Comparison of ENCODE assay signal across 8 mouse cellular contexts in genomic region chr19:10486264-10486738, GRCm38 (mm10). TPM values are rescaled to one million over a fixed set of nuclear protein-coding genes. Genes with fewer than 3 reads are reported as not detected.
DNase-seq lines count a peak whose midpoint lies in the region; ATAC-seq and TF ChIP-seq lines count a peak whose summit lies in the region.

No protein-coding gene starts in this region.

- no peaks in the 10 kb centered on the region for H3K36me3 ChIP-seq in heart, adult 2 months (ENCODE audit: control insufficient read depth, insufficient read depth, low read length)
- H3K36me3 ChIP-seq in forebrain, embryonic 16.5 days (ENCODE audit: control insufficient read depth, insufficient read depth): no peaks in the 10 kb centered on the region
- H3K36me3 ChIP-seq in intestine, embryonic 14.5 days (ENCODE audit: control insufficient read depth, insufficient read depth, low read length): no peaks in the 10 kb centered on the region
- no peaks in the 10 kb centered on the region for H3K36me3 ChIP-seq in midbrain, embryonic 11.5 days (ENCODE audit: control insufficient read depth, insufficient read depth, low read length)
- H3K36me3 ChIP-seq in small intestine, adult 2 months (ENCODE audit: control insufficient read depth, insufficient read depth, low read length): no peaks in the 10 kb centered on the region

- peak; percentile 89 for TF ChIP-seq EP300 in heart, adult 2 months (IDR thresholded peaks at IDR 0.05; ENCODE audit: insufficient read depth, low read depth, low read length)

- ATAC-seq in forebrain, embryonic 16.5 days: peak; percentile 87
- peak; percentile 61 for ATAC-seq in intestine, embryonic 14.5 days (replicated peaks; ENCODE audit: low FRiP score, low TSS enrichment, low read depth)
- peak; percentile 78 for ATAC-seq in midbrain, embryonic 11.5 days (ENCODE audit: low FRiP score)

- peak; percentile 95 for TF ChIP-seq CTCF in heart, adult 2 months (IDR thresholded peaks at IDR 0.05)
- peak; percentile 92 for TF ChIP-seq CTCF in cerebellum, adult 2 months (IDR thresholded peaks at IDR 0.05; ENCODE audit: borderline replicate concordance, insufficient read depth, low read depth, low read length)
- TF ChIP-seq CTCF in small intestine, adult 2 months (IDR thresholded peaks at IDR 0.05; ENCODE audit: extremely low read depth, insufficient read length, insufficient replicate concordance, low read depth, low read length): peak; percentile 93; the same call in 1 of the 2 replicates

- no peak overlapping the region for H3K9ac ChIP-seq in heart, adult 2 months (ENCODE audit: low read depth, low read length)
- H3K9ac ChIP-seq in forebrain, embryonic 16.5 days (replicated peaks; ENCODE audit: low read depth, low read length): no peak overlapping the region
- no peak overlapping the region for H3K9ac ChIP-seq in intestine, embryonic 14.5 days (ENCODE audit: low read length)
- no peak overlapping the region for H3K9ac ChIP-seq in midbrain, embryonic 11.5 days (ENCODE audit: low read length)

- no peak overlapping the region for H3K4me2 ChIP-seq in forebrain, embryonic 16.5 days (ENCODE audit: low read length)
- no peak overlapping the region for H3K4me2 ChIP-seq in intestine, embryonic 14.5 days (ENCODE audit: low read length)
- no peak overlapping the region for H3K4me2 ChIP-seq in midbrain, embryonic 11.5 days

- intact Hi-C loops in heart, adult 2 months (cut with DNase I): loop anchor here (1.0 to 2.0 kb wide), 3 partner anchors 37 to 228 kb away; no protein-coding TSS in a partner anchor
- intact Hi-C loops in left cerebral cortex, postnatal 14 days (cut with DNase I): loop anchor here (1.0 kb wide), 1 partner anchor 37 kb away; no protein-coding TSS in a partner anchor

- no peaks in the 10 kb centered on the region for H3K79me2 ChIP-seq in heart, adult 2 months (replicated peaks; ENCODE audit: control insufficient read depth, insufficient read depth, low read length)

- WGBS in heart, adult 2 months: 23% methylated on average over 9 of the region's 9 CpGs
- 24% methylated on average over 9 of the region's 9 CpGs for whole genome bisulfite sequencing in cerebellum, adult 2 months
- WGBS in forebrain, embryonic 16.5 days: 21% methylated on average over 9 of the region's 9 CpGs
- WGBS in intestine, embryonic 14.5 days: 19% methylated on average over 9 of the region's 9 CpGs
- WGBS in midbrain, embryonic 11.5 days: 25% methylated on average over 9 of the region's 9 CpGs
- 8% methylated on average over 9 of the region's 9 CpGs for WGBS in small intestine, adult 2 months

- TF ChIP-seq POLR2A in heart, adult 2 months (IDR thresholded peaks at IDR 0.05; ENCODE audit: insufficient read depth, low read depth, low read length): no peak
- TF ChIP-seq POLR2A in cerebellum, adult 2 months (IDR thresholded peaks at IDR 0.05; ENCODE audit: borderline replicate concordance, insufficient read depth, low read length): no peak
- no peak for TF ChIP-seq POLR2A in small intestine, adult 2 months (IDR thresholded peaks at IDR 0.05; ENCODE audit: low read depth, low read length)

- H3K9me3 ChIP-seq in forebrain, embryonic 16.5 days (ENCODE audit: control insufficient read depth, low read length): no peaks in the 10 kb centered on the region
- no peaks in the 10 kb centered on the region for H3K9me3 ChIP-seq in intestine, embryonic 14.5 days (ENCODE audit: control insufficient read depth, low read length)
- H3K9me3 ChIP-seq in midbrain, embryonic 11.5 days (ENCODE audit: control insufficient read depth, low read length): no peaks in the 10 kb centered on the region

- peak; percentile 31 to 35 for DNase-seq in heart, adult 2 months
- no peak for DNase-seq in heart, adult 11 months
- DNase-seq in cerebellum, adult 2 months: peak; percentile 60 to 67
- DNase-seq in intestine, embryonic 14.5 days (ENCODE audit: low spot score): peak; percentile 83
- DNase-seq in left cerebral cortex, postnatal 14 days (ENCODE audit: low spot score in 2 of 2): peak; percentile 76 to 83
- DNase-seq in midbrain, embryonic 11.5 days (ENCODE audit: low spot score, missing footprints): peak; percentile 92

- H3K4me3 ChIP-seq in heart, adult 2 months: no peak overlapping the region
- no peak overlapping the region for H3K4me3 ChIP-seq in cerebellum, adult 2 months (replicated peaks; ENCODE audit: insufficient read depth, low read depth, low read length)
- H3K4me3 ChIP-seq in forebrain, embryonic 16.5 days (replicated peaks; ENCODE audit: low read length): no peak overlapping the region
- H3K4me3 ChIP-seq in intestine, embryonic 14.5 days (ENCODE audit: low read depth, low read length): no peak overlapping the region
- no peak overlapping the region for H3K4me3 ChIP-seq in midbrain, embryonic 11.5 days (ENCODE audit: low read depth, low read length)
- H3K4me3 ChIP-seq in small intestine, adult 2 months (ENCODE audit: low read depth, low read length): peak overlapping the region; percentile 33

- H3K27me3 ChIP-seq in heart, adult 2 months (ENCODE audit: control insufficient read depth, insufficient read depth, low read length): no peaks in the 10 kb centered on the region
- H3K27me3 ChIP-seq in cerebellum, adult 2 months (ENCODE audit: control insufficient read depth, insufficient read depth, low read length): no peaks in the 10 kb centered on the region
- H3K27me3 ChIP-seq in forebrain, embryonic 16.5 days (replicated peaks; ENCODE audit: control insufficient read depth, insufficient read depth, low read length): peaks cover 2% of the 10 kb centered on the region; the same call in 1 of the 2 replicates
- H3K27me3 ChIP-seq in intestine, embryonic 14.5 days (replicated peaks; ENCODE audit: control insufficient read depth, insufficient read depth, low read length): peaks cover 6% of the 10 kb centered on the region
- H3K27me3 ChIP-seq in midbrain, embryonic 11.5 days (ENCODE audit: control insufficient read depth, insufficient read depth, low read length): no peaks in the 10 kb centered on the region
- H3K27me3 ChIP-seq in small intestine, adult 2 months (ENCODE audit: control insufficient read depth, insufficient read depth, low read length): 0 out of 2 replicates have a peak, but pooled peaks cover 4% of the 10 kb centered on the region

- H3K27ac ChIP-seq in heart, adult 2 months: no peak overlapping the region
- no peak overlapping the region for H3K27ac ChIP-seq in cerebellum, adult 2 months (ENCODE audit: insufficient read depth, low read length)
- H3K27ac ChIP-seq in forebrain, embryonic 16.5 days (ENCODE audit: low read length): no peak overlapping the region
- no peak overlapping the region for H3K27ac ChIP-seq in intestine, embryonic 14.5 days (ENCODE audit: low read depth)
- no peak overlapping the region for H3K27ac ChIP-seq in midbrain, embryonic 11.5 days (ENCODE audit: low read depth, low read length)
- H3K27ac ChIP-seq in small intestine, adult 2 months (ENCODE audit: insufficient read depth, low read depth, low read length): no peak overlapping the region

- H3K4me1 ChIP-seq in heart, adult 2 months (ENCODE audit: control insufficient read depth, insufficient read depth, low read length): no peaks in the 10 kb centered on the region
- no peaks in the 10 kb centered on the region for H3K4me1 ChIP-seq in cerebellum, adult 2 months (ENCODE audit: control insufficient read depth, insufficient read depth, low read length)
- 0 out of 2 replicates have a peak, but pooled peaks cover 4% of the 10 kb centered on the region for H3K4me1 ChIP-seq in forebrain, embryonic 16.5 days (replicated peaks; ENCODE audit: control insufficient read depth, insufficient read depth, low read length)
- no peaks in the 10 kb centered on the region for H3K4me1 ChIP-seq in intestine, embryonic 14.5 days (replicated peaks; ENCODE audit: control insufficient read depth, insufficient read depth, low read length)
- peaks cover 9% of the 10 kb centered on the region for H3K4me1 ChIP-seq in midbrain, embryonic 11.5 days (ENCODE audit: control insufficient read depth, insufficient read depth, low read length)
- H3K4me1 ChIP-seq in small intestine, adult 2 months (ENCODE audit: control insufficient read depth, insufficient read depth, insufficient read length, low read length): no peaks in the 10 kb centered on the region

RNA-seq across cellular contexts. Expression of gene Ppp1r32, which starts 3.6 kb away (rescaled TPM):
- total RNA-seq in heart, adult 2 months (2021): under 1 TPM; 0.16 to 0.29 TPM
- 0.20 and 1.1 TPM in 2 replicates for polyA plus RNA-seq in heart, adult 2 months (2012; rRNA removed)
- polyA plus RNA-seq in cerebellum, adult 2 months (2012; rRNA removed): 1.3 and 1.8 TPM in 2 replicates
- polyA plus RNA-seq in forebrain, embryonic 16.5 days (2015; fragmentation: Nextera tagmentation; extraction: Ambion mirVana): 1.7 and 2.1 TPM in 2 replicates
- 0.14 TPM in 1 of 2 replicates, not detected in the other for polyA plus RNA-seq in intestine, embryonic 14.5 days (2014; fragmentation: Nextera tagmentation; extraction: Ambion mirVana)
- total RNA-seq in left cerebral cortex, postnatal 14 days (2021): 1 to 10 TPM in 1 of 2 experiments, under 1 TPM in 1; 0.89 to 1.0 TPM
- polyA plus RNA-seq in midbrain, embryonic 11.5 days (2014; fragmentation: Nextera tagmentation; extraction: Ambion mirVana): 0.21 and 0.48 TPM in 2 replicates
- 0.41 and 0.87 TPM in 2 replicates for polyA plus RNA-seq in small intestine, adult 2 months (2012; rRNA removed)

RNA-seq across cellular contexts. Expression of gene Lrrc10b, which starts 29.0 kb away (rescaled TPM):
- total RNA-seq in heart, adult 2 months (2021): 1 to 10 TPM; 1.7 to 2.3 TPM
- polyA plus RNA-seq in heart, adult 2 months (2012; rRNA removed): 0.12 and 1.2 TPM in 2 replicates
- polyA plus RNA-seq in cerebellum, adult 2 months (2012; rRNA removed): 0.54 and 0.57 TPM in 2 replicates
- 0.52 and 0.99 TPM in 2 replicates for polyA plus RNA-seq in forebrain, embryonic 16.5 days (2015; fragmentation: Nextera tagmentation; extraction: Ambion mirVana)
- polyA plus RNA-seq in intestine, embryonic 14.5 days (2014; fragmentation: Nextera tagmentation; extraction: Ambion mirVana): 0.35 and 0.60 TPM in 2 replicates
- 10 to 100 TPM in 1 of 2 experiments, 1 to 10 TPM in 1; 8.8 to 12.7 TPM for total RNA-seq in left cerebral cortex, postnatal 14 days (2021)
- 0.55 and 0.59 TPM in 2 replicates for polyA plus RNA-seq in midbrain, embryonic 11.5 days (2014; fragmentation: Nextera tagmentation; extraction: Ambion mirVana)
- polyA plus RNA-seq in small intestine, adult 2 months (2012; rRNA removed): 5.5 and 5.9 TPM in 2 replicates

RNA-seq across cellular contexts. Expression of gene Cpsf7, which starts 38.8 kb away (rescaled TPM):
- total RNA-seq in heart, adult 2 months (2021): 10 to 100 TPM; 23.8 to 25.2 TPM
- polyA plus RNA-seq in heart, adult 2 months (2012; rRNA removed): 20.6 and 37.7 TPM in 2 replicates
- 91.9 and 94.7 TPM in 2 replicates for polyA plus RNA-seq in cerebellum, adult 2 months (2012; rRNA removed)
- polyA plus RNA-seq in forebrain, embryonic 16.5 days (2015; fragmentation: Nextera tagmentation; extraction: Ambion mirVana): 58.4 and 59.3 TPM in 2 replicates
- 51.0 and 55.1 TPM in 2 replicates for polyA plus RNA-seq in intestine, embryonic 14.5 days (2014; fragmentation: Nextera tagmentation; extraction: Ambion mirVana)
- 10 to 100 TPM; 70.2 to 70.9 TPM for total RNA-seq in left cerebral cortex, postnatal 14 days (2021)
- 66.4 and 70.4 TPM in 2 replicates for polyA plus RNA-seq in midbrain, embryonic 11.5 days (2014; fragmentation: Nextera tagmentation; extraction: Ambion mirVana)
- polyA plus RNA-seq in small intestine, adult 2 months (2012; rRNA removed): 11.1 and 24.9 TPM in 2 replicates

RNA-seq across cellular contexts. Expression of gene Sdhaf2, which starts 39.6 kb away (rescaled TPM):
- 10 to 100 TPM; 65.5 to 77.9 TPM for total RNA-seq in heart, adult 2 months (2021)
- 45.7 and 74.6 TPM in 2 replicates for polyA plus RNA-seq in heart, adult 2 months (2012; rRNA removed)
- polyA plus RNA-seq in cerebellum, adult 2 months (2012; rRNA removed): 60.4 and 61.5 TPM in 2 replicates
- 66.2 and 68.6 TPM in 2 replicates for polyA plus RNA-seq in forebrain, embryonic 16.5 days (2015; fragmentation: Nextera tagmentation; extraction: Ambion mirVana)
- polyA plus RNA-seq in intestine, embryonic 14.5 days (2014; fragmentation: Nextera tagmentation; extraction: Ambion mirVana): 61.9 and 62.5 TPM in 2 replicates
- 10 to 100 TPM; 59.0 to 60.1 TPM for total RNA-seq in left cerebral cortex, postnatal 14 days (2021)
- polyA plus RNA-seq in midbrain, embryonic 11.5 days (2014; fragmentation: Nextera tagmentation; extraction: Ambion mirVana): 59.3 and 63.3 TPM in 2 replicates
- 10.3 and 17.1 TPM in 2 replicates for polyA plus RNA-seq in small intestine, adult 2 months (2012; rRNA removed)
